Mouse (Mus musculus): Measurements from ENCODE around the gene Hopx.

Hopx gene

DNA sequence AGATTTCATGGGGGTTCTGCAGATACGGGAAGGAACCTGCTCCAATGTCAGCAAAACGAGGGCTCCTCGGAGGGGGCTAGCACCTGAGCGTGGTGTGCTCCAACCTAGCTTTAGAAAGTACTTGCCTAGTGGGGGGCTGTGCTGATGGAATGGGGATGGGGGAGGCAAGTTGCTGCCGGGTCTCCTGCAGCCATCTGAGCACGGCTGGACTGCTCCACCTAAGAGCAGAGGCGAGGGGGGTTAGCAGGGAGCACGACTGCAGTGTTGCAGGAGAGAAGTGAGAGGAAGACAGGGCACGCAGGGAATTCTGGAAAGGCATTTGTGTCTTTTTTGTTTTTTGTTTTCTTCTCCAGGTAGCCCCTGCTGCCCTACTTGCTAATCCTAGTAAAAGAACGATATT is 54.6 kb downstream of the Hopx start:
- no peak for DNase-seq

DNA sequence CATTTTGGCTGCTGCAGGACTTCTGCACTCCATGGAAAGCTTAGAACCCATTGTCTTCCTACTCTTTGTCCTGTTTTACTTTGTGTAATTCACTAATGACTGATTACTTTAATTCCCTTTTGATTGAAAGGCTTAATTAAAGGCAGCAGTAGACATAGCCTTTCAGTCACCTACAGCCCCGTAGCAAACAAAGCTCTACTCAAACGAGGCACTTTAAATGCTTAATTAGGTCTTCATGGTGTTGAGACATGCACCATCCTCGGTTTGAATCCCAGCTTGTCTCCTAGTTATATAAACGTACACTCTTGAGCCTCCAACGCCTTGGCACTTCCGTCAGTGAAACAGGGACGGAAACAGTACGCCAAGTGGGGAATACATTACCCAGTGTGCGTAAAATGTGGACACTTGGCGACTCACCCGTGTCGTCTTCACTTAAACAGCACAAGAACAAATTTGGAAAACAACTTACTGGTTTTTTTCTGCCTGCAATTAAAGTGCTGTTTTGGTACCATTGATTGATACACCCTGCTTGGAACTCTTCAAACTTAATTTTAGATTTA is 58.0 kb downstream of the Hopx start:
- no peak for DNase-seq

DNA sequence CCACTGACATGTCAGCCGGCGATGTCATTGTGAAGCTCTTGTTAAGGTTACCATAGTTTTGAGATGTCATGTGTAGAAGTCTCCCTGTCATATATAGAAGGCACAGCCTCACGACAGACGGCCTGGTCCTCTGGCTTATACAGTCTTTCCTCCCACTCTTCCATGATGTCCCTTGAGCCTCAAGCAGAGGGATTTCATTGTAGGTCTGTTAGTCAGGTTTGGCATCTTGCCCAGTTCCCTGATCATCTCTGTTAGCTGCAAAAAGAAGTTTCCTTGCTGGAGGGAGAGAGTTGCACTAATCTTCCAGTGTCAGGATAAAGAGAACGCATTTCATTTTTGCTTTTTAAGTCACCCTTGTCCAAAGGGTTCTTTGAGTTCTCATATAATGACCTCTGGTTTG is 62.3 kb downstream of the Hopx start:
- no peak for DNase-seq

DNA sequence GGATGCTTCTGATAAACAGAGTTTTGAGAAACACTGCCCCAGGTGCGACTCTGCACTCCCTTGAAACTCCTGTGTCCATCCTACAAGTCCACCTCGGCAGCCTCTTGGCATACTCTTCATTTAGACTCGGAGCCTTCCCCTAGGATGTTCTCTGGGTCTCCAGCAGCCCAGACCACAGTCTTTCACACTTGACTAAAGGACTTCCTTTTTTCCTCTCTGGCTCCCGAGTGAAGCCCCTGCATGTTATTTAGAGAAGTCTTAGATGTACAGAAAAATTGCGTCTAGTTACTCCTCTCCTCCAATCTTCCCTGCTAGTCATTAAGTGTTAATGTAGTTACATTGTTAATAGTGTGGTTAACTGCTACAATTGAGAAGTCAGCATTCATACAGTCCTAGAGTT is 70.6 kb downstream of the Hopx start:
- DNase-seq = no peak

DNA sequence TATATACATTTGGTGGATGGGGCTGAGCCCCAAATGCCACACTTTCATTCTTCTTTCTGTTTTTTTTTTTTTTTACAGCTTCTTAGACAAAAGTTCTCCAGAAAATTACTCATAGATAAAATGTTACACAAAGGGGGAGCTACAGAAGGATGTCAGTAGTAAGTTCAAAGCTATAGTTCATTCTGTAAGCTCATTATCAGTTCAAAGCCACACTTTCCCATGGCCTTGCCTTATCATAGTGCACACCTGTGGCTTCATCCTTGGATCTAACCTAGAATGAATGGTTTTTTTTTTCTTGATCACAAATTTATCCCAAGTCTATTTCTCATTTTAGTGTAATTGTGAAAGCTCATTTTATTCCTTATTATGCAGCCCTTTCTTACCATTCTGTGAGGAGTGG is 75.5 kb downstream of the Hopx start:
- no peak for DNase-seq

DNA sequence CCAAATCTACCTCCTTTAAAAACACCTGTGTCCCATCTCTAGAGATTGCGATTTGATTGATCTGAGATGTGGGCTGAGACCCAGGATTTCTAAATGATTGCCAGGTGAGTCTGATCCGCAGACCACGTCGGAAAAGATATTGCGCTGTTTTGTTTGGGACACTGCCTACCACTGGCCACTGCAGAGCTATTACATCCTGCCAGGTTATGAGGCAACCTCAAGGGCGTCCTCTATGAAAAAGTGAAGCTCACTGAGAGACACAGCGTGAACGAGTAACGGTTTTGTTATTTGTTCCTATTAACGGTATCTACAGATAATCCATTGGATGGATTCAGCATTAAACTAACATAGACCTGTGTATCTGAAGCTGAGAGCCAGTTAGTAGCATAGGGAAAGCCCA is 76.5 kb downstream of the Hopx start:
- no peak for DNase-seq

All from thymus, postnatal 25 days (tissue).